Mouse (Mus musculus) heart, postnatal 0 days (tissue): Measurements from ENCODE around the gene Grcc10. TPM values are rescaled to one million over a fixed set of nuclear protein-coding genes. Genes with fewer than 3 reads are reported as not detected.

Experiments
- ATAC-seq: fragments of 200-750 bp; cut with Nextera tagmentation; 2 replicates; pipeline ENCODE4 v1.8.0; 2017; ENCODE audit warnings: low read depth, moderate number of reproducible peaks, moderate library complexity; ENCODE audit not compliant: insufficient read depth
- DNase-seq: peaks from one replicate; pipeline ENCODE4 v3.0.0-alpha.2; 2016; ENCODE audit warnings: low spot score
- H3K27ac ChIP-seq: fragments of 300-500 bp; sonication (generic); 2 replicates; pipeline ENCODE4 v1.5.1; 2014; ENCODE audit warnings: low read depth, mild to moderate bottlenecking
- H3K27me3 ChIP-seq: fragments of 300-500 bp; sonication (generic); 2 replicates; pipeline ENCODE4 v1.6.1; 2014; ENCODE audit warnings: low read length, mixed read lengths; ENCODE audit not compliant: control insufficient read depth, insufficient read depth
- H3K36me3 ChIP-seq: fragments of 300-500 bp; sonication (generic); replicated peaks from 2 replicates; pipeline ENCODE4 v1.6.1; 2014; ENCODE audit warnings: low read length, mixed read lengths; ENCODE audit not compliant: control insufficient read depth, insufficient read depth
- H3K4me1 ChIP-seq: fragments of 300-500 bp; sonication (generic); 2 replicates; pipeline ENCODE4 v1.6.1; 2014; ENCODE audit warnings: antibody characterized with exemption; ENCODE audit not compliant: control insufficient read depth, insufficient read depth
- H3K4me2 ChIP-seq: fragments of 300-500 bp; sonication (generic); 2 replicates; pipeline ENCODE4 v1.6.1; 2014; ENCODE audit warnings: low read depth, mild to moderate bottlenecking, low read length, moderate library complexity
- H3K4me3 ChIP-seq: fragments of 300-500 bp; sonication (generic); 2 replicates; pipeline ENCODE4 v1.5.1; 2014; ENCODE audit warnings: low read depth, low read length
- H3K9ac ChIP-seq: fragments of 300-500 bp; sonication (generic); replicated peaks from 2 replicates; pipeline ENCODE4 v1.6.1; 2014; ENCODE audit warnings: low read depth, low read length, mixed read lengths
- H3K9me3 ChIP-seq: fragments of 300-500 bp; sonication (generic); replicated peaks from 2 replicates; pipeline ENCODE4 v1.6.1; 2016; ENCODE audit warnings: low read length; ENCODE audit not compliant: control insufficient read depth
- CTCF ChIP-seq: IDR thresholded peaks from 2 replicates; pipeline ENCODE4 v1.5.1; 2016; ENCODE audit warnings: antibody characterized with exemption, control low read depth, low read depth
- EP300 ChIP-seq: IDR thresholded peaks from 2 replicates; pipeline ENCODE4 v1.6.1; 2016; ENCODE audit warnings: antibody characterized with exemption, low read depth
- WGBS: fragments of 180-500 bp; shearing (Covaris S2); extraction: QIAGEN DNeasy Blood & Tissue Kit; methylation state at CpG from one replicate; pipeline ENCODE4 v1.1.7; 2014; 5-methylcytosine and 5-hydroxymethylcytosine counted together
- microRNA counts: library from miRNA; unstranded; fragments of <30 nt; microRNA quantifications from one replicate; lab custom pipeline; 2015
- microRNA-seq: library from miRNA; unstranded; fragments of <30 nt; microRNA quantifications from one replicate; pipeline ENCODE4, GENCODE M21; 2016
- polyA plus RNA-seq: library from polyadenylated mRNA; unstranded; fragments of >200 nt; fragmentation: Nextera tagmentation; extraction: Ambion mirVana; gene quantifications from 2 replicates; pipeline ENCODE4 v1.2.1, GENCODE M21; 2015
- total RNA-seq: library from RNA; depleted of rRNA; stranded (reverse); fragments of >200 nt; gene quantifications from 2 replicates; pipeline ENCODE4 v1.2.3, GENCODE M21; 2014; ENCODE audit warnings: low replicate concordance; rRNA removed

The Grcc10 gene
- total and polyA plus RNA-seq, 2 experiments from 2014 or later: 119 to 492 TPM

GRCm38 (mm10) chr6:124696441-124697150 lies 44.6 kb downstream of the Grcc10 start:
- TF ChIP-seq EP300: no peak
- 76% methylated on average over 7 of the region's 7 CpGs for WGBS
- Histone ChIP-seq H3K9ac (no peak overlapping the region), H3K4me1 (peaks cover 21% of the 10 kb centered on the region), H3K4me3 (no peak overlapping the region), H3K27ac (no peak overlapping the region), H3K9me3 (no peaks in the 10 kb centered on the region), H3K27me3 (no peaks in the 10 kb centered on the region), H3K36me3 (peaks cover 27% of the 10 kb centered on the region; the same call in 1 of the 2 replicates), H3K4me2 (no peak overlapping the region)
- no peak for DNase-seq
- no peak for ATAC-seq

GRCm38 (mm10) chr6:124694166-124694955 lies 46.8 kb downstream of the Grcc10 start:
- H3K27ac ChIP-seq: peak overlapping the region; percentile 88
- no peak overlapping the region for H3K4me2 ChIP-seq
- H3K36me3 ChIP-seq: peaks cover 15% of the 10 kb centered on the region; the same call in 1 of the 2 replicates
- DNase-seq: peak; percentile 86
- peak overlapping the region; percentile 28; the same call in 1 of the 2 replicates for H3K9ac ChIP-seq
- H3K27me3 ChIP-seq: no peaks in the 10 kb centered on the region
- peak; percentile 94 for ATAC-seq
- TF ChIP-seq EP300 (no peak), CTCF (no peak)
- WGBS: 54% methylated on average over 15 of the region's 15 CpGs
- peaks cover 16% of the 10 kb centered on the region for H3K4me1 ChIP-seq
- H3K9me3 ChIP-seq: no peaks in the 10 kb centered on the region
- no peak overlapping the region for H3K4me3 ChIP-seq

GRCm38 (mm10) chr6:124693243-124693981 lies 47.8 kb downstream of the Grcc10 start:
- peak overlapping the region; percentile 88 for H3K27ac ChIP-seq
- H3K4me1 ChIP-seq: peaks cover 16% of the 10 kb centered on the region
- no peaks in the 10 kb centered on the region for H3K9me3 ChIP-seq
- no peak overlapping the region for H3K4me2 ChIP-seq
- no peak for ATAC-seq
- H3K9ac ChIP-seq: peak overlapping the region; percentile 28; the same call in 1 of the 2 replicates
- no peak for TF ChIP-seq CTCF
- TF ChIP-seq EP300: no peak
- WGBS: 65% methylated on average over 15 of the region's 15 CpGs
- no peak overlapping the region for H3K4me3 ChIP-seq
- no peaks in the 10 kb centered on the region for H3K27me3 ChIP-seq
- peaks cover 9% of the 10 kb centered on the region; the same call in 1 of the 2 replicates for H3K36me3 ChIP-seq
- DNase-seq: no peak

- no peaks in the 10 kb centered on the region for H3K27me3 ChIP-seq
- H3K4me2 ChIP-seq: no peak overlapping the region
- no peak for DNase-seq
- no peaks in the 10 kb centered on the region for H3K9me3 ChIP-seq
- no peak overlapping the region for H3K27ac ChIP-seq
- TF ChIP-seq EP300: no peak
- TF ChIP-seq CTCF: no peak
- WGBS: 87% methylated on average over 3 of the region's 3 CpGs
- no peak for ATAC-seq
- no peaks in the 10 kb centered on the region for H3K36me3 ChIP-seq
- no peak overlapping the region for H3K9ac ChIP-seq
- H3K4me3 ChIP-seq: no peak overlapping the region
- H3K4me1 ChIP-seq: peaks cover 16% of the 10 kb centered on the region
These were observed 50.7 kb downstream of the Grcc10 start for GRCm38 (mm10) chr6:124690517-124690916.

MicroRNAs encoded within 50 kb of the gene (microRNA counts, 519-probe panel; counts per million panel counts)
- microRNA mmu-miR-141 (lab: Ali Mortazavi, UCI) (not detected), microRNA mmu-miR-200c (lab: Ali Mortazavi, UCI) (not detected)

Small RNA genes within 50 kb of the gene (microRNA-seq; reads per million reads assigned to microRNA genes)
- gene Mir141 (5.0 reads per million, percentile 21 among the genes with 10 or more reads in this experiment), gene Mir200c (29.3 reads per million, percentile 41 among the genes with 10 or more reads in this experiment)

Other genes with a start within 250 kb of the Grcc10 start
- gene C1rl, start 248.3 kb downstream of the Grcc10 start, total RNA-seq: 0.46 and 1.4 TPM in 2 replicates
- gene C1rl, start 248.3 kb downstream of the Grcc10 start, polyA plus RNA-seq: 0.48 and 0.63 TPM in 2 replicates
- 3.9 and 11.1 TPM in 2 replicates for gene C1ra, start 229.0 kb downstream of the Grcc10 start, total RNA-seq
- gene C1ra, start 229.0 kb downstream of the Grcc10 start, polyA plus RNA-seq: 3.1 and 4.3 TPM in 2 replicates
- gene C1s1, start 199.0 kb downstream of the Grcc10 start, total RNA-seq: 1.1 and 7.0 TPM in 2 replicates
- gene C1s1, start 199.0 kb downstream of the Grcc10 start, polyA plus RNA-seq: 2.7 and 3.7 TPM in 2 replicates
- gene C1rb, start 171.1 kb downstream of the Grcc10 start, total RNA-seq: not detected in 2 replicates
- gene C1rb, start 171.1 kb downstream of the Grcc10 start, polyA plus RNA-seq: not detected in 2 replicates
- gene C1s2, start 105.3 kb downstream of the Grcc10 start, total RNA-seq: not detected in 2 replicates
- gene C1s2, start 105.3 kb downstream of the Grcc10 start, polyA plus RNA-seq: 0.08 TPM in 1 of 2 replicates, not detected in the other
- gene Lpcat3, start 78.3 kb downstream of the Grcc10 start, total RNA-seq: 49.3 and 50.5 TPM in 2 replicates
- 61.1 and 62.7 TPM in 2 replicates for gene Lpcat3, start 78.3 kb downstream of the Grcc10 start, polyA plus RNA-seq
- 94.9 and 106 TPM in 2 replicates for gene Emg1, start 29.2 kb downstream of the Grcc10 start, total RNA-seq
- 85.6 and 97.0 TPM in 2 replicates for gene Emg1, start 29.2 kb downstream of the Grcc10 start, polyA plus RNA-seq
- 407 and 409 TPM in 2 replicates for gene Phb2, start 29.0 kb downstream of the Grcc10 start, total RNA-seq
- gene Phb2, start 29.0 kb downstream of the Grcc10 start, polyA plus RNA-seq: 423 and 432 TPM in 2 replicates
- gene Ptpn6, start 2.7 kb downstream of the Grcc10 start, total RNA-seq: 2.4 and 6.3 TPM in 2 replicates
- gene Ptpn6, start 2.7 kb downstream of the Grcc10 start, polyA plus RNA-seq: 4.3 and 4.5 TPM in 2 replicates
- not detected in 2 replicates for gene Gm45234, start 14.6 kb upstream of the Grcc10 start, total RNA-seq
- gene Gm45234, start 14.6 kb upstream of the Grcc10 start, polyA plus RNA-seq: not detected in 2 replicates
- 7.8 and 8.5 TPM in 2 replicates for gene Atn1, start 15.2 kb upstream of the Grcc10 start, total RNA-seq
- gene Atn1, start 15.2 kb upstream of the Grcc10 start, polyA plus RNA-seq: 5.4 and 6.0 TPM in 2 replicates
- gene Eno2, start 28.3 kb upstream of the Grcc10 start, total RNA-seq: 1.7 and 4.1 TPM in 2 replicates
- gene Eno2, start 28.3 kb upstream of the Grcc10 start, polyA plus RNA-seq: 1.3 and 1.5 TPM in 2 replicates
- not detected in 2 replicates for gene Lrrc23, start 38.4 kb upstream of the Grcc10 start, total RNA-seq
- gene Lrrc23, start 38.4 kb upstream of the Grcc10 start, polyA plus RNA-seq: 0.95 TPM in 1 of 2 replicates, not detected in the other
- 5.9 and 17.6 TPM in 2 replicates for gene Spsb2, start 67.3 kb upstream of the Grcc10 start, total RNA-seq
- 7.0 and 7.7 TPM in 2 replicates for gene Spsb2, start 67.3 kb upstream of the Grcc10 start, polyA plus RNA-seq
- gene Tpi1, start 72.9 kb upstream of the Grcc10 start, total RNA-seq: 1,544 and 1,648 TPM in 2 replicates
- gene Tpi1, start 72.9 kb upstream of the Grcc10 start, polyA plus RNA-seq: 1,138 and 1,142 TPM in 2 replicates
- 92.2 and 126 TPM in 2 replicates for gene Usp5, start 88.1 kb upstream of the Grcc10 start, total RNA-seq
- 66.4 and 73.5 TPM in 2 replicates for gene Usp5, start 88.1 kb upstream of the Grcc10 start, polyA plus RNA-seq
- 95.9 and 127 TPM in 2 replicates for gene Cdca3, start 88.2 kb upstream of the Grcc10 start, total RNA-seq
- gene Cdca3, start 88.2 kb upstream of the Grcc10 start, polyA plus RNA-seq: 51.6 and 52.9 TPM in 2 replicates
- 0.50 and 4.2 TPM in 2 replicates for gene Gnb3, start 98.9 kb upstream of the Grcc10 start, total RNA-seq
- 2.8 and 3.3 TPM in 2 replicates for gene Gnb3, start 98.9 kb upstream of the Grcc10 start, polyA plus RNA-seq
- 38.5 and 41.1 TPM in 2 replicates for gene P3h3, start 116.4 kb upstream of the Grcc10 start, total RNA-seq
- 7.2 and 7.6 TPM in 2 replicates for gene P3h3, start 116.4 kb upstream of the Grcc10 start, polyA plus RNA-seq
- 2.9 and 9.7 TPM in 2 replicates for gene Gpr162, start 122.6 kb upstream of the Grcc10 start, total RNA-seq
- gene Gpr162, start 122.6 kb upstream of the Grcc10 start, polyA plus RNA-seq: 1.2 and 1.5 TPM in 2 replicates
- 4.5 TPM in 1 of 2 replicates, not detected in the other for gene Cd4, start 146.8 kb upstream of the Grcc10 start, total RNA-seq
- 0.04 and 0.10 TPM in 2 replicates for gene Cd4, start 146.8 kb upstream of the Grcc10 start, polyA plus RNA-seq
- gene Lag3, start 170.3 kb upstream of the Grcc10 start, total RNA-seq: 0.11 and 0.27 TPM in 2 replicates
- 0.82 and 0.85 TPM in 2 replicates for gene Lag3, start 170.3 kb upstream of the Grcc10 start, polyA plus RNA-seq
- 323 and 565 TPM in 2 replicates for gene Ptms, start 178.7 kb upstream of the Grcc10 start, total RNA-seq
- 221 and 246 TPM in 2 replicates for gene Ptms, start 178.7 kb upstream of the Grcc10 start, polyA plus RNA-seq
- 333 and 532 TPM in 2 replicates for gene Mlf2, start 190.0 kb upstream of the Grcc10 start, total RNA-seq
- 296 and 298 TPM in 2 replicates for gene Mlf2, start 190.0 kb upstream of the Grcc10 start, polyA plus RNA-seq
- 203 and 241 TPM in 2 replicates for gene Cops7a, start 224.2 kb upstream of the Grcc10 start, total RNA-seq
- gene Cops7a, start 224.2 kb upstream of the Grcc10 start, polyA plus RNA-seq: 130 and 134 TPM in 2 replicates